Mouse (Mus musculus): ENCODE measurements around the gene S1pr3.

The S1pr3 gene

GRCm38 (mm10) chr13:51464294-51464693, 55.9 kb downstream of the S1pr3 start:
- DNase-seq, result no peak

- no peak for DNase-seq
Observed at GRCm38 (mm10) chr13:51466117-51466841, 57.8 kb downstream of the S1pr3 start.

GRCm38 (mm10) chr13:51468697-51469250, 60.3 kb downstream of the S1pr3 start:
- DNase-seq, result no peak

Measured in cerebellum, adult 18-20 months (tissue).